Mouse (Mus musculus): ENCODE data around the gene Rab24. TPM values are rescaled to one million over a fixed set of nuclear protein-coding genes. Genes with fewer than 3 reads are reported as not detected.

Rab24 gene
- 96.9 and 97.7 TPM in 2 replicates for polyA plus RNA-seq (2016; fragmentation: Nextera tagmentation; extraction: Ambion mirVana)

DNA sequence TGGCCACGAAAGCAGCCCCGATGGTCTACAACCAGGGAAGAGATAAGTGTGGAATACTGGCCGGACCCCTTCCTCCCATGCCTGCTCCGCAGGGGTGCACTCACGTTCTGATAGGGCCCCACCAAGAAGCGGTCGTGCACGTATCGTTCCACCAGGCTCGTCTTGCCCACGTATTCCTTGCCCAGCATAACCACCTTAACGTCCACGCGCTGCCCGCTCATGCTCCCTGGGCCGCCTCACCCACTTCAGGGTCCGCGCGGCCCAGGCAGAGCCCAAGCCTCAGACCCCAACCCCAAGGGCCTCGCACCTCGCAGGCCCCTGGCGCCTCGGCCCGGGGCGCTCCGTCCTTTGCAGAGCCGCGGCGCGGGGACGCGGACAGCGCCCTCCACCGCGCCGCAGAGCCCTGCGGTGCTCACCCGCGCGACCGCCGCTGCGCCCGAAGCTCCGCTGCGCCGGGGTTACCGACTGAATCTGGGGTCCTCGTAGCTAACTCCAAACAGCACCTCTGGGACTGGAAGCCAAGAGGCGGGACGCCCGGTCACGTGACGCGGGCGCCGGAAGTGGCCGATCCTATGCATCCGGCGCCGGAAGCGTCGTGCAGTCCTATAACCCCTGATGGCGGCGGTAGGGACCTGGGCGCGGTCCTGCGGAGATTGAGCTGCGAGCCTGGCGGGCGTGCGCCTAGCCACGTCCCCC, at the start of gene Rab24:
Gene Rab24 (minus strand): TSS at position 513 of the 696 bp plus-strand sequence.
- Histone ChIP-seq H3K27me3 (no peaks in the 10 kb centered on the region), H3K27ac (peak within 1 kb of the TSS; percentile 82), H3K9ac (peak within 1 kb of the TSS; percentile 95), H3K4me2 (peak within 1 kb of the TSS; percentile 98), H3K9me3 (no peaks in the 10 kb centered on the region), H3K36me3 (replicated peaks) (peaks cover 67% of the 10 kb centered on the region), H3K4me3 (replicated peaks) (peak within 1 kb of the TSS; percentile 90), H3K4me1 (peaks cover 32% of the 10 kb centered on the region)
- under 1% methylated on average over 73 of the region's 73 CpGs for WGBS
- ATAC-seq (ENCODE audit: low FRiP score) = peak; percentile 93

DNA sequence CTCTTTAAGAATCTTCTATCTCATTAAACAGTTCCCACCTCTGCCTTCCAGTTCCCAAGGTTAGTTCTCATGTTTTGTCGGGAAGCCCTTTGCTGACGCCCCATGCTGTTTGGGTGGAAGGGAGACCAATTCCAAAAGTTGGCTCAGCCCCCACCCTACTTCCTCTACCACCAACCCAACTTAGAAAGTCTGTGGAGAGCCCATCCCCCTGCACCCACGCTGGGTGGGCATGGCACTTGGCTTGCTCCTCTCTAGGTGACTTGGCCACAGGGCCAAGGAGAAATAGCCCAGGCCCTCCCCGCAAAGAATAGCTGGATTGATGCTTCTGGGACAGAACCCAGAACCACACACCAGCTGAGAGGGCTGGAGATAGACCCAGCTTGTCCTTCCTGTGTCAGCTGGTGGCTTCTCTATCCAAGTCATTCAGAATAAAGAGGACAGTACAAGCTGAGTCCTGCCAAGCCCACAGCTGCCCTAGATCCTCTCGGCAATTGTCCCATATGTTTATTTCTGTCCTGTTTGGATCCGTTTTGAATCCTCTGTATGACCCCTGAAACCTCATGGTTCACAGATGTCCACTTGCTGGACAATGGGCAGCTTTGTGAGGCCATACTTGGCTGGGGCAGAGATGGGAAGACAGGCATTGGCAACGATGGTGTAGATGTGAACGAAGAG, 49.4 kb upstream of the Rab24 start:
- no peak overlapping the region for H3K27ac ChIP-seq
- no peaks in the 10 kb centered on the region for H3K9me3 ChIP-seq
- H3K27me3 ChIP-seq = peaks cover 54% of the 10 kb centered on the region
- H3K4me1 ChIP-seq = no peaks in the 10 kb centered on the region
- ATAC-seq (ENCODE audit: low FRiP score) = no peak
- WGBS = 76% methylated on average over 8 of the region's 8 CpGs
- H3K4me3 ChIP-seq (replicated peaks) = no peak overlapping the region
- H3K36me3 ChIP-seq (replicated peaks) = no peaks in the 10 kb centered on the region
- no peak overlapping the region for H3K9ac ChIP-seq
- no peak overlapping the region for H3K4me2 ChIP-seq

DNA sequence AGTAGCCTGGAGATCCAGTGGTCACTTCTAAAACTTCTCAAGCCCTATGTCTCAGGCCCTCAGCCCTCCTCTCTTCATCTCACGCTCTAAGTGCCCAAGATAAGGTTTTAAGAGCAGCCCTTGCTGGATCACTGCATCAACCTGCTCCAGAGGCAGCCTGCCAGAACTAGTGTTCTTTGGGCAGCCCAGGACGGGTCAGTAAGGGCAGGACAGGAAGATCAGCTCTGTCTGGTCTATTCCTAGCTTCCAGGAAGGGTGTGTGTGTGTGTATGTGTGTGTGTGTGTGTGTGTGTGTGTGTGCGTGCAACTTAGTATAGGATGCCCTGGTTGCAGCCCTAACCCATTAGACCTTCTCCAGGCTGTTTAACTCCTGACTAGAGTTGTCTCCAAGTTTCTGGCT, 48.5 kb upstream of the Rab24 start:
- Histone ChIP-seq H3K27ac (no peak overlapping the region), H3K9me3 (no peaks in the 10 kb centered on the region), H3K9ac (no peak overlapping the region), H3K4me2 (no peak overlapping the region), H3K4me3 (replicated peaks) (no peak overlapping the region), H3K27me3 (peaks cover 56% of the 10 kb centered on the region), H3K4me1 (no peaks in the 10 kb centered on the region), H3K36me3 (replicated peaks) (no peaks in the 10 kb centered on the region)
- ATAC-seq (ENCODE audit: low FRiP score) = no peak
- 75% methylated on average over 3 of the region's 3 CpGs for WGBS

- no peaks in the 10 kb centered on the region for H3K9me3 ChIP-seq
- H3K4me2 ChIP-seq = no peak within 1 kb of the TSS
- WGBS = 62% methylated on average over 13 of the region's 13 CpGs
- ATAC-seq (ENCODE audit: low FRiP score) = no peak
- no peak within 1 kb of the TSS for H3K9ac ChIP-seq
- H3K27me3 ChIP-seq = peaks cover 51% of the 10 kb centered on the region
- no peaks in the 10 kb centered on the region for H3K36me3 ChIP-seq (replicated peaks)
- H3K27ac ChIP-seq = no peak within 1 kb of the TSS
- H3K4me3 ChIP-seq (replicated peaks) = no peak within 1 kb of the TSS
- H3K4me1 ChIP-seq = no peaks in the 10 kb centered on the region
Measured at GRCm38 (mm10) chr13:55369531-55370114, 47.9 kb upstream of the Rab24 start, which contains the start of gene Rgs14. Rgs14 (plus strand) TSS chr13:55369732.

DNA sequence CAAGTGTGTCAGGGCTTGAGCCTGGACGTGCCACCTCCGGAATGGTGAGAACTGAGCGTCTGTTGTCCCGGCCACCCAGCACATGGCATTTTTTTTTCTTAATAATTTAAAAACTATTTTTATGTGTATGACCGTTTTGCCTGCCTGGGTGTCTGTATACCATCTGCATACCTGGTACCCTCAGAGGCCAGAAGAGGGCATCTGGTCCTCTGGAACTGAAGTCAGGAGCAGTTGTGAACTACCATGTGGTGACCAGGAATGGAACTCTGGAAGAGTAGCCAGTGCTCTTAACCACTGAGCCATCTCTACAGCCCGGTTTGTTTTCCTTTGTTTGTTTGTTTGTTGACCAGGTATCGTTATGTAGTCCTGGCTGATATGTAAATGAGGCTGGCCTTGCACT, 46.7 kb upstream of the Rab24 start:
- ATAC-seq (ENCODE audit: low FRiP score) = no peak
- no peaks in the 10 kb centered on the region for H3K9me3 ChIP-seq
- no peak overlapping the region for H3K4me2 ChIP-seq
- no peak overlapping the region for H3K27ac ChIP-seq
- WGBS = 83% methylated on average over 7 of the region's 7 CpGs
- no peaks in the 10 kb centered on the region for H3K4me1 ChIP-seq
- H3K36me3 ChIP-seq (replicated peaks) = no peaks in the 10 kb centered on the region
- peaks cover 40% of the 10 kb centered on the region for H3K27me3 ChIP-seq
- H3K4me3 ChIP-seq (replicated peaks) = no peak overlapping the region
- no peak overlapping the region for H3K9ac ChIP-seq

DNA sequence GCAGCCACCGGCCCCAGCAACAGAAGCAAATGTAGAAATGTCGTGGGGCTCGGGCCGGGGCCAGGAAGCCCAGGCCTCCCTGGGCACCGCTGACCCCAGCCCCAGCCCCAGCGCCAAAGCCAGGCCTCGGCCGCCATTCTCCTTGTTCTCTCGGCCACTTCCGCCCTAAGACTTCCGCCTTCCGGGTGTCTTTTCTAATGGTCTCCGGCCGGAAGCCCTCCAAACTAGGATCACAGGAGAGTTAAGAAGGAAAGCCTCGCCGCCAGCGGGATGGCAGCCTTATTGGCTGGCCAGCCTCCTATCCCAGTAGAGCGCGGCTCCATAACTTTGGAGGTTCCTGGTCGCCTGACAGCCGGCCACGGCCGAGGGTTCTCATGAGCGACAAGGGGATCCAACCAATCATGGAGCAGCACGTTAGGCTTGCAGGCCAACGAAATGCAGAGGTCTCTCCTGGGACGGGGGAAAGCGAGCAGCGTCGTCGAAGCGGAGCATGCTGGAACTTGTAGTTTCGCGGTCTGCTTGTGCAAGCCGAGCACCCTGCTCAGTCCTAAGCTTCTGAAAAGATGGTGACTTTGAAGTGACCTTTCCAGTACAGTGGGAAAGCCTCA, 40.8 kb upstream of the Rab24 start, which contains the start of gene Lman2:
Gene Lman2 (minus strand): TSS at position 331 of the 608 bp plus-strand sequence.
- H3K36me3 ChIP-seq (replicated peaks) = peaks cover 27% of the 10 kb centered on the region
- WGBS = under 1% methylated on average over 34 of the region's 35 CpGs
- H3K4me2 ChIP-seq = peak within 1 kb of the TSS; percentile 86
- peak within 1 kb of the TSS; percentile 86 for H3K9ac ChIP-seq
- H3K4me1 ChIP-seq = peaks cover 28% of the 10 kb centered on the region
- H3K27ac ChIP-seq = peak within 1 kb of the TSS; percentile 95
- H3K4me3 ChIP-seq (replicated peaks) = peak within 1 kb of the TSS; percentile 81
- peak; percentile 98 for ATAC-seq (ENCODE audit: low FRiP score)
- H3K9me3 ChIP-seq = no peaks in the 10 kb centered on the region
- H3K27me3 ChIP-seq = 0 out of 2 replicates have a peak, but pooled peaks cover 3% of the 10 kb centered on the region

GRCm38 (mm10) chr13:55361974-55362452, 40.3 kb upstream of the Rab24 start:
- H3K4me2 ChIP-seq = peak overlapping the region; percentile 86
- H3K4me1 ChIP-seq = peaks cover 28% of the 10 kb centered on the region
- H3K27ac ChIP-seq = peak overlapping the region; percentile 95
- peak overlapping the region; percentile 81 for H3K4me3 ChIP-seq (replicated peaks)
- H3K27me3 ChIP-seq = 0 out of 2 replicates have a peak, but pooled peaks cover 3% of the 10 kb centered on the region
- H3K9me3 ChIP-seq = no peaks in the 10 kb centered on the region
- ATAC-seq (ENCODE audit: low FRiP score) = peak; percentile 56
- peaks cover 31% of the 10 kb centered on the region for H3K36me3 ChIP-seq (replicated peaks)
- WGBS = under 1% methylated on average over 32 of the region's 32 CpGs
- H3K9ac ChIP-seq = peak overlapping the region; percentile 86

DNA sequence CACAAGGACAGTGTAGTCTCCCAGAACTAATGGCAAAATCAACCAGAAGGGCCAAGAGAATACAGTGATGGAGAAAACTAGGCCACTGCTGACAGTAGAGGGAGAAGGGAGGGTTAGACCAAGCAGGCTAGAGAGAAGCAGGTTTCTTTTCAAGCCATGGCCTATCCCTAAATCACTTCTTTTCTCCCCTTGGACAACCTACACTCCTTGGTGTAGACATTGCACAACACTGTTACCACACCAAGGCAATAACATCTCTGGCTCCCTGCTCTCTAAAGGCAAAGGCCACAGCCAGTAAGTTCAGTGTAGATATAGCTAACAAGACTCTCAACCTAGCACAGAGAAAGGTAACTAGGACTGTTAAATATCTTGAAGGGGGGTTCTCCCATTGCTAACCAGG, 39.4 kb upstream of the Rab24 start:
- peak overlapping the region; percentile 81 for H3K4me3 ChIP-seq (replicated peaks)
- no peak overlapping the region for H3K27ac ChIP-seq
- H3K9me3 ChIP-seq = no peaks in the 10 kb centered on the region
- peak overlapping the region; percentile 86 for H3K9ac ChIP-seq
- H3K27me3 ChIP-seq = 0 out of 2 replicates have a peak, but pooled peaks cover 3% of the 10 kb centered on the region
- H3K4me1 ChIP-seq = peaks cover 28% of the 10 kb centered on the region
- ATAC-seq (ENCODE audit: low FRiP score) = no peak
- peaks cover 40% of the 10 kb centered on the region for H3K36me3 ChIP-seq (replicated peaks)
- H3K4me2 ChIP-seq = peak overlapping the region; percentile 86

GRCm38 (mm10) chr13:55346745-55347144, 25.0 kb upstream of the Rab24 start:
- Histone ChIP-seq H3K4me3 (replicated peaks) (no peak overlapping the region), H3K36me3 (replicated peaks) (peaks cover 78% of the 10 kb centered on the region), H3K9me3 (no peaks in the 10 kb centered on the region), H3K27me3 (no peaks in the 10 kb centered on the region), H3K27ac (no peak overlapping the region), H3K9ac (no peak overlapping the region), H3K4me2 (no peak overlapping the region), H3K4me1 (no peaks in the 10 kb centered on the region)
- WGBS = 86% methylated on average over 11 of the region's 11 CpGs
- no peak for ATAC-seq (ENCODE audit: low FRiP score)

DNA sequence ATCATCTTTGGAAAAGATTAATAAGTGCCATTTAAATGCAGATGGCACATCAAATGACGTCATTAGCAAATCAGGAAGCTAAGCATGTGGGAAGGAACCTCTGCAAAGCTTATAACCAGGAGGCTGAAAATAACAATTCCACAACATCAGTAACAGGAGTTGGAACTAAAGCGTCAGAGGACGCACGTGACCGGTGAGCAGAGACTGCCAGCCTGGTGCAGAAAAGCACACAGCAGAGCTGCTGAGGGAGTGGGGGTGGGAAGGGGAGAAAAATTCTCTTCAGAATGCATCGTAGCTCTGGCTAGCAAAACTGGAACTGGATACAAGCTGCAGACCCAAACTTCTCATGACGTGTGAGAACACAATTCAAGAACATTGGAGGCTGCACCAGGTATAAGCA, 22.5 kb upstream of the Rab24 start:
- 90% methylated on average over 7 of the region's 7 CpGs for WGBS
- Histone ChIP-seq H3K9ac (no peak overlapping the region), H3K4me3 (replicated peaks) (no peak overlapping the region), H3K27me3 (no peaks in the 10 kb centered on the region), H3K9me3 (no peaks in the 10 kb centered on the region), H3K27ac (no peak overlapping the region), H3K4me2 (no peak overlapping the region), H3K4me1 (no peaks in the 10 kb centered on the region), H3K36me3 (replicated peaks) (peaks cover 55% of the 10 kb centered on the region)
- ATAC-seq (ENCODE audit: low FRiP score) = no peak

DNA sequence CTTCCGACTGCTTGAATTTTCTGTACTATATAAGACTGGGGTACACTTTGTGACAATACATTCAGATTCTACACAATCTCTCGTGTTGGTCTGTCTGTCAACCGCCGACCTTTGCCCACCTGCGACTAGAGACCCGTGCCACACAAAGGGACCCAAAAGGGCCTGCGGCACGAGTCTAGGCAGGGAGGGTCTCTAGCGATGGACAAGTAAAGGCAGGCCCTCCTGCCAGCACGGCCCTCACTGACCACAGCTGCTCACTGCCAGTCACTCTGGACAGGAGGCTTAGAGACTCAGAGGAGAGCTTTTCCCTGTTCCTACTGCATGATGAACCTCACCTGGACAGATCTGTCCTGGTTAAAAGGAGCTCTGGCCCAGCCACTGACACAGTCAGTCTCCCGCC, 20.7 kb upstream of the Rab24 start:
- H3K36me3 ChIP-seq (replicated peaks) = peaks cover 38% of the 10 kb centered on the region
- H3K27ac ChIP-seq = no peak overlapping the region
- H3K9ac ChIP-seq = no peak overlapping the region
- WGBS = 47% methylated on average over 11 of the region's 11 CpGs
- no peaks in the 10 kb centered on the region for H3K4me1 ChIP-seq
- no peaks in the 10 kb centered on the region for H3K9me3 ChIP-seq
- H3K4me2 ChIP-seq = no peak overlapping the region
- ATAC-seq (ENCODE audit: low FRiP score) = no peak
- H3K27me3 ChIP-seq = no peaks in the 10 kb centered on the region
- no peak overlapping the region for H3K4me3 ChIP-seq (replicated peaks)

GRCm38 (mm10) chr13:55339259-55339658, 17.5 kb upstream of the Rab24 start:
- Histone ChIP-seq H3K27ac (no peak overlapping the region), H3K9me3 (no peaks in the 10 kb centered on the region), H3K36me3 (replicated peaks) (peaks cover 6% of the 10 kb centered on the region), H3K4me2 (no peak overlapping the region), H3K4me1 (no peaks in the 10 kb centered on the region), H3K27me3 (no peaks in the 10 kb centered on the region), H3K4me3 (replicated peaks) (no peak overlapping the region), H3K9ac (no peak overlapping the region)
- ATAC-seq (ENCODE audit: low FRiP score) = no peak
- 50% methylated on average over 2 of the region's 2 CpGs for WGBS
